Mouse (Mus musculus) heart, embryonic 12.5 days (tissue): ENCODE results near the gene Nop2. TPM values are rescaled to one million over a fixed set of nuclear protein-coding genes. Genes with fewer than 3 reads are reported as not detected.

Experiments used
- ATAC-seq: fragments of 200-750 bp; cut with Nextera tagmentation; 2 replicates; pipeline ENCODE4 v1.8.0; 2017; ENCODE audit warnings: moderate TSS enrichment, moderate library complexity; ENCODE audit not compliant: insufficient number of reproducible peaks, low FRiP score
- H3K27ac ChIP-seq: fragments of 300-500 bp; sonication (generic); 2 replicates; pipeline ENCODE4 v1.5.1; 2016; ENCODE audit warnings: mild to moderate bottlenecking, moderate library complexity; ENCODE audit not compliant: poor library complexity, severe bottlenecking
- H3K27me3 ChIP-seq: fragments of 300-500 bp; sonication (generic); replicated peaks from 2 replicates; pipeline ENCODE4 v1.6.1; 2016; ENCODE audit warnings: mild to moderate bottlenecking, moderate library complexity
- H3K36me3 ChIP-seq: fragments of 300-500 bp; sonication (generic); 2 replicates; pipeline ENCODE4 v1.6.1; 2016; ENCODE audit warnings: mild to moderate bottlenecking, moderate library complexity
- H3K4me1 ChIP-seq: fragments of 300-500 bp; sonication (generic); replicated peaks from 2 replicates; pipeline ENCODE4 v1.6.1; 2016; ENCODE audit warnings: mild to moderate bottlenecking
- H3K4me2 ChIP-seq: fragments of 300-500 bp; sonication (generic); 2 replicates; pipeline ENCODE4 v1.6.1; 2016; ENCODE audit warnings: mild to moderate bottlenecking, moderate library complexity
- H3K4me3 ChIP-seq: fragments of 300-500 bp; sonication (generic); 2 replicates; pipeline ENCODE4 v1.5.1; 2016; ENCODE audit warnings: mild to moderate bottlenecking
- H3K9ac ChIP-seq: fragments of 300-500 bp; sonication (generic); 2 replicates; pipeline ENCODE4 v1.6.1; 2016; ENCODE audit warnings: mild to moderate bottlenecking, moderate library complexity
- H3K9me3 ChIP-seq: fragments of 300-500 bp; sonication (generic); replicated peaks from 2 replicates; pipeline ENCODE4 v1.6.1; 2016; ENCODE audit warnings: mild to moderate bottlenecking, moderate library complexity
- WGBS: fragments of 180-500 bp; shearing (Covaris S2); methylation state at CpG from one replicate; pipeline ENCODE4 v1.1.7; 2016; 5-methylcytosine and 5-hydroxymethylcytosine counted together
- polyA plus RNA-seq: library from polyadenylated mRNA; unstranded; fragments of >200 nt; fragmentation: Nextera tagmentation; extraction: Ambion mirVana; gene quantifications from 2 replicates; pipeline ENCODE4 v1.2.1, GENCODE M21; 2016

Nop2 gene
- polyA plus RNA-seq, 1 experiment from 2014 or later, result 55.0 TPM

- 91% methylated on average over 7 of the region's 7 CpGs for WGBS
- H3K27me3 ChIP-seq, result no peaks in the 10 kb centered on the region
- peaks cover 5% of the 10 kb centered on the region; the same call in 1 of the 2 replicates for H3K9me3 ChIP-seq
- H3K4me2 ChIP-seq, result no peak overlapping the region
- no peak overlapping the region for H3K27ac ChIP-seq
- H3K4me1 ChIP-seq, result no peaks in the 10 kb centered on the region
- ATAC-seq, result no peak
- H3K36me3 ChIP-seq, result peaks cover 96% of the 10 kb centered on the region
- no peak overlapping the region for H3K9ac ChIP-seq
- no peak overlapping the region for H3K4me3 ChIP-seq
Measured at GRCm38 (mm10) chr6:125110927-125111326, 20.8 kb upstream of the Nop2 start.

- peaks cover 95% of the 10 kb centered on the region for H3K36me3 ChIP-seq
- no peaks in the 10 kb centered on the region for H3K4me1 ChIP-seq
- no peaks in the 10 kb centered on the region; the same call in 1 of the 2 replicates for H3K9me3 ChIP-seq
- no peak for ATAC-seq
- H3K27me3 ChIP-seq, result no peaks in the 10 kb centered on the region
- no peak overlapping the region for H3K9ac ChIP-seq
- WGBS, result 91% methylated on average over 11 of the region's 11 CpGs
- no peak overlapping the region for H3K4me2 ChIP-seq
- H3K4me3 ChIP-seq, result no peak overlapping the region
- H3K27ac ChIP-seq, result no peak overlapping the region
Measured at GRCm38 (mm10) chr6:125112553-125112952, 19.2 kb upstream of the Nop2 start.

- peaks cover 92% of the 10 kb centered on the region for H3K36me3 ChIP-seq
- no peak for ATAC-seq
- H3K4me2 ChIP-seq, result no peak overlapping the region
- 93% methylated on average over 8 of the region's 8 CpGs for WGBS
- no peak overlapping the region for H3K27ac ChIP-seq
- H3K27me3 ChIP-seq, result no peaks in the 10 kb centered on the region
- H3K9me3 ChIP-seq, result no peaks in the 10 kb centered on the region
- H3K9ac ChIP-seq, result no peak overlapping the region
- H3K4me1 ChIP-seq, result no peaks in the 10 kb centered on the region
- no peak overlapping the region for H3K4me3 ChIP-seq
Measured at GRCm38 (mm10) chr6:125119387-125119786, 12.3 kb upstream of the Nop2 start.

- ATAC-seq, result no peak
Measured at GRCm38 (mm10) chr6:125128724-125129123, 3.0 kb upstream of the Nop2 start.

GRCm38 (mm10) chr6:125129710-125130402 is 1.9 kb upstream of the Nop2 start:
- no peaks in the 10 kb centered on the region for H3K27me3 ChIP-seq
- H3K9ac ChIP-seq, result no peak overlapping the region
- 0 out of 2 replicates have a peak overlapping the region, but pooled peaks have one; percentile 4 for H3K27ac ChIP-seq
- H3K4me2 ChIP-seq, result no peak overlapping the region
- H3K4me3 ChIP-seq, result no peak overlapping the region
- H3K9me3 ChIP-seq, result no peaks in the 10 kb centered on the region
- peaks cover 73% of the 10 kb centered on the region for H3K36me3 ChIP-seq
- ATAC-seq, result no peak
- WGBS, result 87% methylated on average over 20 of the region's 20 CpGs
- peaks cover 6% of the 10 kb centered on the region for H3K4me1 ChIP-seq

More at GRCm38 (mm10) chr6:125128724-125129123, 3.0 kb upstream of the Nop2 start:
- H3K4me3 ChIP-seq, result no peak overlapping the region
- no peaks in the 10 kb centered on the region for H3K9me3 ChIP-seq
- H3K4me1 ChIP-seq, result peaks cover 6% of the 10 kb centered on the region
- no peak overlapping the region for H3K27ac ChIP-seq
- no peak overlapping the region for H3K4me2 ChIP-seq
- peaks cover 75% of the 10 kb centered on the region for H3K36me3 ChIP-seq
- H3K27me3 ChIP-seq, result no peaks in the 10 kb centered on the region
- no peak overlapping the region for H3K9ac ChIP-seq
- 89% methylated on average over 12 of the region's 12 CpGs for WGBS

GRCm38 (mm10) chr6:125132470-125132869 is 761 bp downstream of the Nop2 start:
- 8% methylated on average over 11 of the region's 11 CpGs for WGBS
- peak overlapping the region; percentile 84 for H3K4me2 ChIP-seq
- H3K4me3 ChIP-seq, result peak overlapping the region; percentile 73
- no peaks in the 10 kb centered on the region for H3K27me3 ChIP-seq
- no peaks in the 10 kb centered on the region for H3K9me3 ChIP-seq
- H3K9ac ChIP-seq, result peak overlapping the region; percentile 82
- H3K27ac ChIP-seq, result no peak overlapping the region
- peaks cover 74% of the 10 kb centered on the region for H3K36me3 ChIP-seq
- peaks cover 6% of the 10 kb centered on the region for H3K4me1 ChIP-seq
- ATAC-seq, result no peak

GRCm38 (mm10) chr6:125137002-125137671 is 5.4 kb downstream of the Nop2 start:
- H3K4me1 ChIP-seq, result peaks cover 6% of the 10 kb centered on the region
- H3K27ac ChIP-seq, result no peak overlapping the region
- no peak overlapping the region for H3K4me3 ChIP-seq
- ATAC-seq, result no peak; the same call in 1 of the 2 replicates
- peaks cover 90% of the 10 kb centered on the region for H3K36me3 ChIP-seq
- no peaks in the 10 kb centered on the region for H3K9me3 ChIP-seq
- 92% methylated on average over 19 of the region's 19 CpGs for WGBS
- no peaks in the 10 kb centered on the region for H3K27me3 ChIP-seq
- H3K9ac ChIP-seq, result no peak overlapping the region
- no peak overlapping the region for H3K4me2 ChIP-seq

GRCm38 (mm10) chr6:125139747-125140146 is 8.0 kb downstream of the Nop2 start:
- Histone ChIP-seq H3K9ac (no peak overlapping the region), H3K4me1 (peaks cover 3% of the 10 kb centered on the region; the same call in 1 of the 2 replicates), H3K9me3 (no peaks in the 10 kb centered on the region), H3K27me3 (no peaks in the 10 kb centered on the region), H3K4me2 (no peak overlapping the region), H3K27ac (no peak overlapping the region), H3K36me3 (peaks cover 93% of the 10 kb centered on the region), H3K4me3 (no peak overlapping the region)
- ATAC-seq, result no peak
- WGBS, result 90% methylated on average over 7 of the region's 7 CpGs

GRCm38 (mm10) chr6:125142436-125142835 is 10.7 kb downstream of the Nop2 start:
- H3K9ac ChIP-seq, result no peak overlapping the region
- ATAC-seq, result no peak
- no peak overlapping the region for H3K4me3 ChIP-seq
- no peaks in the 10 kb centered on the region for H3K9me3 ChIP-seq
- peaks cover 23% of the 10 kb centered on the region for H3K4me1 ChIP-seq
- H3K27ac ChIP-seq, result no peak overlapping the region
- peaks cover 68% of the 10 kb centered on the region for H3K36me3 ChIP-seq
- no peak overlapping the region for H3K4me2 ChIP-seq
- 83% methylated on average over 8 of the region's 8 CpGs for WGBS
- no peaks in the 10 kb centered on the region for H3K27me3 ChIP-seq

- Histone ChIP-seq H3K4me2 (no peak overlapping the region), H3K36me3 (peaks cover 61% of the 10 kb centered on the region), H3K4me1 (peaks cover 30% of the 10 kb centered on the region), H3K27me3 (no peaks in the 10 kb centered on the region), H3K9me3 (no peaks in the 10 kb centered on the region), H3K4me3 (no peak overlapping the region), H3K9ac (no peak overlapping the region), H3K27ac (no peak overlapping the region)
- ATAC-seq, result no peak
- 71% methylated on average over 3 of the region's 3 CpGs for WGBS
Measured at GRCm38 (mm10) chr6:125143128-125143527, 11.4 kb downstream of the Nop2 start.

GRCm38 (mm10) chr6:125143904-125144303 is 12.2 kb downstream of the Nop2 start:
- H3K4me2 ChIP-seq, result no peak overlapping the region
- WGBS, result 81% methylated on average over 9 of the region's 9 CpGs
- no peaks in the 10 kb centered on the region for H3K27me3 ChIP-seq
- no peak for ATAC-seq
- no peak overlapping the region for H3K4me3 ChIP-seq
- H3K27ac ChIP-seq, result 0 out of 2 replicates have a peak overlapping the region, but pooled peaks have one; percentile 90
- peaks cover 53% of the 10 kb centered on the region for H3K36me3 ChIP-seq
- peaks cover 38% of the 10 kb centered on the region for H3K4me1 ChIP-seq
- no peaks in the 10 kb centered on the region for H3K9me3 ChIP-seq
- H3K9ac ChIP-seq, result no peak overlapping the region
